Comparison of ENCODE assay signal across 8 mouse cellular contexts in the genomic region with DNA sequence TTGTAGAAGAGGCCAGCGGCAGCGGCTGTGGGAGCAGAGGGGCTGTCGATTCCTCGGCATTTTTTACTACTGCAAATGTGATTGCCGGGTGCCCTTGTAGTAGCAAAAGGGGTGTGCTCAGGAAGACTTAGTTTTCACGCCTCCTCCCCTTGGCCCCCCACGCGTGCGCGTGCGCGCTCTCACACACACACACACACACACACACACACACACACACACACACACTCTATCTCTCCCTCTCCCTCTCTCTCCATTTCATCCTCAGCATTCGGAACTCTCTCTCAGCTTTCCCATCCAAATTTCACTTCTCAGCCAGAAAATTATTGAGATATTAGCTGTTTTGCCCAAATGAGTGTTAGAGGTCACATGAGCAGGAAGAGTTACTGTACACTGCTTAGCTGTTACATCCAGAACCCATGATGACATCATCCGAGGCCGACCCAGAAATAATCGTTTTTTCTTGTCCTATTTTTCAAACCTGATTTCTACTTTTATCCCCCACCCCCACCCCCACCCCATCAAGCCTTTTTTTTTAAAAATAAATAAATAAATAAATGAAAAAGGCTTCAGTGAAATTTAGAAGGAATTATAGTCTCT. TPM values are rescaled to one million over a fixed set of nuclear protein-coding genes. Genes with fewer than 3 reads are reported as not detected.
DNase-seq lines count a peak whose midpoint lies in the region; ATAC-seq and TF ChIP-seq lines count a peak whose summit lies in the region.

No protein-coding gene starts in this region.

- peaks cover 18% of the 10 kb centered on the region for H3K4me1 ChIP-seq in limb, embryonic 13.5 days
- peaks cover 17% of the 10 kb centered on the region for H3K4me1 ChIP-seq in limb, embryonic 10.5 days
- peaks cover 27% of the 10 kb centered on the region for H3K4me1 ChIP-seq in forebrain, embryonic 12.5 days
- no peaks in the 10 kb centered on the region for H3K4me1 ChIP-seq in lung, adult 2 months (ENCODE audit: control insufficient read depth, insufficient read depth, low read length)

- 38% methylated on average over 10 of the region's 16 CpGs for WGBS in limb, embryonic 13.5 days
- WGBS in limb, embryonic 10.5 days: 56% methylated on average over 16 of the region's 16 CpGs
- WGBS in forebrain, embryonic 12.5 days: 66% methylated on average over 16 of the region's 16 CpGs
- 76% methylated on average over 16 of the region's 16 CpGs for WGBS in lung, adult 2 months

- no peak overlapping the region for H3K27ac ChIP-seq in limb, embryonic 13.5 days
- no peak overlapping the region for H3K27ac ChIP-seq in limb, embryonic 10.5 days
- 0 out of 2 replicates have a peak overlapping the region, but pooled peaks have one; percentile 31 for H3K27ac ChIP-seq in forebrain, embryonic 12.5 days

- H3K36me3 ChIP-seq in limb, embryonic 13.5 days: no peaks in the 10 kb centered on the region
- no peaks in the 10 kb centered on the region for H3K36me3 ChIP-seq in limb, embryonic 10.5 days
- no peaks in the 10 kb centered on the region for H3K36me3 ChIP-seq in forebrain, embryonic 12.5 days (replicated peaks)

- H3K27me3 ChIP-seq in limb, embryonic 13.5 days: peaks cover 28% of the 10 kb centered on the region
- peaks cover 35% of the 10 kb centered on the region for H3K27me3 ChIP-seq in limb, embryonic 10.5 days (ENCODE audit: low read depth, poor library complexity, severe bottlenecking)
- H3K27me3 ChIP-seq in forebrain, embryonic 12.5 days: no peaks in the 10 kb centered on the region

- no peak for TF ChIP-seq CTCF in lung, adult 2 months (IDR thresholded peaks at IDR 0.05; ENCODE audit: insufficient read depth, low read length)

- H3K4me3 ChIP-seq in limb, embryonic 13.5 days: peak overlapping the region; percentile 7; the same call in 1 of the 2 replicates
- no peak overlapping the region for H3K4me3 ChIP-seq in limb, embryonic 10.5 days
- H3K4me3 ChIP-seq in forebrain, embryonic 12.5 days (replicated peaks): peak overlapping the region; percentile 46
- H3K4me3 ChIP-seq in lung, adult 2 months (replicated peaks; ENCODE audit: extremely low read depth, low read depth, low read length): no peak overlapping the region

- TF ChIP-seq POLR2A in lung, adult 2 months (IDR thresholded peaks at IDR 0.05; ENCODE audit: borderline replicate concordance, extremely low read depth, low read depth, low read length): no peak

- ATAC-seq in limb, embryonic 13.5 days (ENCODE audit: low FRiP score, low read depth): no peak
- no peak for ATAC-seq in forebrain, embryonic 12.5 days (ENCODE audit: low FRiP score)

- H3K9me3 ChIP-seq in limb, embryonic 13.5 days: no peaks in the 10 kb centered on the region
- H3K9me3 ChIP-seq in limb, embryonic 10.5 days (replicated peaks): no peaks in the 10 kb centered on the region
- no peaks in the 10 kb centered on the region for H3K9me3 ChIP-seq in forebrain, embryonic 12.5 days

- peak overlapping the region; percentile 77; the same call in 1 of the 2 replicates for H3K4me2 ChIP-seq in limb, embryonic 13.5 days (replicated peaks)
- peak overlapping the region; percentile 72 for H3K4me2 ChIP-seq in forebrain, embryonic 12.5 days

- DNase-seq in limb, embryonic 10.5 days (ENCODE audit: low spot score): no peak
- DNase-seq in layer of hippocampus, postnatal 36 days: peak; percentile 56 to 65
- DNase-seq in right cerebral cortex, adult 2 months (ENCODE audit: low spot score in 2 of 2): peak; percentile 58 to 62
- DNase-seq in spleen, postnatal 4 days (ENCODE audit: low spot score in 2 of 2): no peak
- DNase-seq in lung, adult 2 months: no peak
- no peak for DNase-seq in ovary, postnatal 36 days (ENCODE audit: low spot score)

- no peak overlapping the region for H3K9ac ChIP-seq in limb, embryonic 13.5 days
- H3K9ac ChIP-seq in forebrain, embryonic 12.5 days: peak overlapping the region; percentile 36

RNA-seq across cellular contexts. Expression of a gene that starts 45.4 kb away (rescaled TPM):
- 763 and 771 TPM in 2 replicates for polyA plus RNA-seq in limb, embryonic 13.5 days (2015; fragmentation: Nextera tagmentation; extraction: Ambion mirVana)
- 922 and 1,037 TPM in 2 replicates for polyA plus RNA-seq in limb, embryonic 10.5 days (2016; fragmentation: Nextera tagmentation; extraction: Ambion mirVana)
- polyA plus RNA-seq in forebrain, embryonic 12.5 days (2016; fragmentation: Nextera tagmentation; extraction: Ambion mirVana): 856 and 860 TPM in 2 replicates
- total RNA-seq in layer of hippocampus, postnatal 36 days (2021): 100 to 1,000 TPM; 673 to 712 TPM
- 273 and 368 TPM in 2 replicates for polyA plus RNA-seq in lung, adult 2 months (2012; rRNA removed)

Comparison
In these comparisons a context has a peak if more than half of its experiments do, and no peak if none do; other contexts are left out.
1. H3K4me3 ChIP-seq: peak in limb, embryonic 13.5 days (single experiment) and forebrain, embryonic 12.5 days (single experiment); none in limb, embryonic 10.5 days (single experiment) and lung, adult 2 months (single experiment).
2. DNase-seq: peak in layer of hippocampus, postnatal 36 days (2 of 2) and right cerebral cortex, adult 2 months (2 of 2); none in limb, embryonic 10.5 days (single experiment), spleen, postnatal 4 days (0 of 2), lung, adult 2 months (single experiment) and ovary, postnatal 36 days (single experiment).